Mouse (Mus musculus) A20 (cell line): ENCODE data around the gene Hoxc13.

Experiments used
- DNase-seq: peaks from one replicate; pipeline ENCODE4 v3.0.0-alpha.2; 2011; ENCODE audit warnings: low read depth, low spot score

The Hoxc13 gene

GRCm38 (mm10) chr15:102963671-102964640, 43.1 kb downstream of the Hoxc13 start:
- no peak for DNase-seq

- no peak for DNase-seq
Observed at GRCm38 (mm10) chr15:102965003-102965891, 44.3 kb downstream of the Hoxc13 start.

- DNase-seq: peak; percentile 90
Observed at GRCm38 (mm10) chr15:102965892-102966775, 45.2 kb downstream of the Hoxc13 start.

GRCm38 (mm10) chr15:102966776-102967311, 45.9 kb downstream of the Hoxc13 start, which contains the start of gene Hoxc10:
Hoxc10 (plus strand) TSS chr15:102966796.
- no peak for DNase-seq

- no peak for DNase-seq
Observed at GRCm38 (mm10) chr15:102967312-102967510, 46.3 kb downstream of the Hoxc13 start, which contains the start of gene Hoxc5. Hoxc5 (plus strand) TSS chr15:102967443.

GRCm38 (mm10) chr15:102967511-102968397, 46.9 kb downstream of the Hoxc13 start:
- DNase-seq: no peak

GRCm38 (mm10) chr15:102969296-102969695, 48.4 kb downstream of the Hoxc13 start:
- DNase-seq: no peak

- DNase-seq: peak; percentile 67
Observed at GRCm38 (mm10) chr15:102970740-102971139, 49.8 kb downstream of the Hoxc13 start.

- no peak for DNase-seq
Observed at GRCm38 (mm10) chr15:102972254-102972653, 51.4 kb downstream of the Hoxc13 start.

GRCm38 (mm10) chr15:102972753-102973152, 51.9 kb downstream of the Hoxc13 start:
- DNase-seq: no peak

- DNase-seq: no peak
Observed at GRCm38 (mm10) chr15:102975034-102975433, 54.1 kb downstream of the Hoxc13 start.

GRCm38 (mm10) chr15:102975688-102976111, 54.8 kb downstream of the Hoxc13 start:
- DNase-seq: no peak

GRCm38 (mm10) chr15:102976171-102976570, 55.3 kb downstream of the Hoxc13 start, which contains the start of gene Hoxc9:
Hoxc9 (plus strand) TSS chr15:102976439.
- DNase-seq: no peak

- DNase-seq: no peak
Observed at GRCm38 (mm10) chr15:102976631-102977422, 55.9 kb downstream of the Hoxc13 start.

- DNase-seq: no peak
Observed at GRCm38 (mm10) chr15:102977423-102977974, 56.6 kb downstream of the Hoxc13 start.
